Mouse (Mus musculus): ENCODE results near the gene Snd1.
A peak's percentile ranks its signal among the peaks of the same experiment; 100 is the strongest.

Snd1 gene

GRCm38 (mm10) chr6:28474839-28475238 is at the start of gene Snd1:
Gene Snd1 (plus strand): TSS chr6:28475139.
- DNase-seq (ENCODE audit: inconsistent ontology term), result no peak

GRCm38 (mm10) chr6:28427096-28427839 is 47.7 kb upstream of the Snd1 start, which contains the start of gene Fscn3:
Gene Fscn3 (plus strand): TSS chr6:28427789.
- DNase-seq (ENCODE audit: inconsistent ontology term), result no peak

GRCm38 (mm10) chr6:28428290-28428689 is 46.6 kb upstream of the Snd1 start, which contains the start of gene Gcc1:
Gene Gcc1 (minus strand): TSS chr6:28428390.
- no peak for DNase-seq (ENCODE audit: inconsistent ontology term)

- no peak for DNase-seq (ENCODE audit: inconsistent ontology term)
These were observed 45.1 kb upstream of the Snd1 start for GRCm38 (mm10) chr6:28429870-28430269.

- no peak for DNase-seq (ENCODE audit: inconsistent ontology term)
These were observed 44.0 kb upstream of the Snd1 start for GRCm38 (mm10) chr6:28430795-28431537.

GRCm38 (mm10) chr6:28431538-28431855 is 43.4 kb upstream of the Snd1 start:
- DNase-seq (ENCODE audit: inconsistent ontology term), result no peak

GRCm38 (mm10) chr6:28447937-28448336 is 27.0 kb upstream of the Snd1 start:
- no peak for DNase-seq (ENCODE audit: inconsistent ontology term)

- DNase-seq (ENCODE audit: inconsistent ontology term), result no peak
These were observed 25.7 kb upstream of the Snd1 start, which contains the start of gene Pax4 for GRCm38 (mm10) chr6:28449253-28449652. Gene Pax4 (minus strand): TSS chr6:28449353.

- DNase-seq (ENCODE audit: inconsistent ontology term), result no peak
These were observed 24.5 kb upstream of the Snd1 start for GRCm38 (mm10) chr6:28450481-28450880.

GRCm38 (mm10) chr6:28450977-28451376 is 24.0 kb upstream of the Snd1 start:
- DNase-seq (ENCODE audit: inconsistent ontology term), result no peak

- DNase-seq (ENCODE audit: inconsistent ontology term), result no peak
These were observed 15.7 kb upstream of the Snd1 start for GRCm38 (mm10) chr6:28459221-28459668.

- no peak for DNase-seq (ENCODE audit: inconsistent ontology term)
These were observed 14.4 kb upstream of the Snd1 start for GRCm38 (mm10) chr6:28460534-28460933.

GRCm38 (mm10) chr6:28464630-28465029 is 10.3 kb upstream of the Snd1 start:
- no peak for DNase-seq (ENCODE audit: inconsistent ontology term)

GRCm38 (mm10) chr6:28470017-28470602 is 4.8 kb upstream of the Snd1 start:
- DNase-seq (ENCODE audit: inconsistent ontology term), result no peak

- no peak for DNase-seq (ENCODE audit: inconsistent ontology term)
These were observed 4.3 kb upstream of the Snd1 start for GRCm38 (mm10) chr6:28470621-28471020.

GRCm38 (mm10) chr6:28471284-28472035 is 3.5 kb upstream of the Snd1 start:
- no peak for DNase-seq (ENCODE audit: inconsistent ontology term)

GRCm38 (mm10) chr6:28474211-28474610 is 728 bp upstream of the Snd1 start:
- no peak for DNase-seq (ENCODE audit: inconsistent ontology term)

GRCm38 (mm10) chr6:28479865-28480751 is 5.2 kb downstream of the Snd1 start:
- DNase-seq (ENCODE audit: inconsistent ontology term), result peak; percentile 99

- no peak for DNase-seq (ENCODE audit: inconsistent ontology term)
These were observed 6.0 kb downstream of the Snd1 start for GRCm38 (mm10) chr6:28480752-28481492.

GRCm38 (mm10) chr6:28482711-28483315 is 7.9 kb downstream of the Snd1 start:
- peak; percentile 26 for DNase-seq (ENCODE audit: inconsistent ontology term)

Measured in Muller cell, postnatal 12 days (primary cell).